Mouse (Mus musculus): ENCODE data around the gene Pdcl2.

The Pdcl2 gene

DNA sequence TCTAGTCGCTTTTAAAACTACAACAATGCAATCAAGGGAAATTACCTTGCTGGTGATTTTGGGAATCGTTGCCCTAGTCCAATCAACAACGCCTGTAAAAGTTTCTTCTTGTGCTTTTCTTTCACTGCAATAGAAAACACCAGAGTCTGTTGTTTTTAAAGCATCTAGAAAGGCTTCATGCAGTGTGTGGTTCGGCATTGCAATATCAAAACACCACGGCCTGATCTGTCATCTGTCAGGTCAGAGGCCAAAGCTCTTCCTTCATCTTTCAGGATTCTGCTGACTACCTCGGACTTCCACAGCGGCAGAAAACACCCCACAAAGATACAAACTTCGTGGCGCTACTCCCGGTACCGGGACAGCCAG, 27.6 kb downstream of the Pdcl2 start:
- DNase-seq: no peak

DNA sequence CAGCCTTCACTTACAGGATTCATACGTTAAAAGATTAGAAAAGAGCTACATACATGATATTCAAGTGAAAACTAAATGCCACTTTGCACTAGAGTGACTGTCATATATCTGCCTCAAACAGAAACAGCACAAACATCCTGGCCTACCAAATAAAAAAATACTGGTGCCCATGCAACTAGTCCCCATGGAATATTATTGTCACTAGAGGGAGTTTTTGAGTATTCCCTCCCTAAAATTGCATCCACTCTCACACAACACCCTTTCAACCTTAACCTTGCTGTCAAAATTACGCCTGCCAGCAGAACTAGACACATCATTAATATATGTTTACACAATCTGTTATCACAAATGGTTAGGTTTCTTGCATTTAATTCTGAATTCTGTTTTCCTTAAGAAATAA, 28.9 kb downstream of the Pdcl2 start:
- DNase-seq: no peak

DNA sequence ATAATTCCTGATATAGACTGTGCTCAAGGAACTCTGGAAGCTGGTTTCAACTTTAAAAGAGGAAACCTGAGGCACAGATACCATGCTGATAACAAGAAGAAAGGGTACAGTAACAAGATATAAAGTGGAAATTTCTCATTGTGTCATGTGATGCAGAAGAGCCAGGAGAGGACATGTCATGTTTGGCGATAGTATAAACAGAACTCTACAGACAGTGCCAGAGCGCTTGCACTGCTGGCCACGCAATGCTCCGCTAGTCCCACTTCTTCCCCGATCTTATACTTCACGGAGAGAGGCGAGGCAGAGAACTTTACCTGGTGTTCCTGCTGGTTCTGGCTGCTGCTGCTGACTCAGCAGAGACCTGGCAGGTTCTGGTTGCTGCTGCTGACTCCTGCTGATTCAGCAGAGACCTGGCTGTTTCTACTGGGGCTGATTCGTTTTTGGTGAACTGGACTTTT, 41.7 kb downstream of the Pdcl2 start:
- no peak for DNase-seq

DNA sequence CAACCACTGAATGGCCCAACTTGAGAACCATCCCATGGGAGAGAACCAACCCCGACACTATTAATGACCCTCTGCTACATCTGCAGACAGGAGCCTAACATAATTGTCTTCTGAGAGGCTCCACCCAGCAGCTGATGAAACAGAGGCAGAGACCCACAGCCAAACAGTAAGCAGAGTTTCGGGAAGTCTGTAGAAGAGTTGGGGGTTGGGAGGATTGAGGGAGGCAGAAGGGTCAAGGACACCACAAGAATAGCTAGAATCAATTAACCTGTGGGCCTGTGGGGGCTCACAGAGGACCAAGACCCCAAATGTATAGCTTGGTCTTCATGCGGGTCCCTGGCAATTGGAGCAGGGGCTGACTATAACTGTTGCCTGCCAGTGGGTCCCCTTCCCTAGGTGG, 42.7 kb downstream of the Pdcl2 start:
- DNase-seq: no peak

DNA sequence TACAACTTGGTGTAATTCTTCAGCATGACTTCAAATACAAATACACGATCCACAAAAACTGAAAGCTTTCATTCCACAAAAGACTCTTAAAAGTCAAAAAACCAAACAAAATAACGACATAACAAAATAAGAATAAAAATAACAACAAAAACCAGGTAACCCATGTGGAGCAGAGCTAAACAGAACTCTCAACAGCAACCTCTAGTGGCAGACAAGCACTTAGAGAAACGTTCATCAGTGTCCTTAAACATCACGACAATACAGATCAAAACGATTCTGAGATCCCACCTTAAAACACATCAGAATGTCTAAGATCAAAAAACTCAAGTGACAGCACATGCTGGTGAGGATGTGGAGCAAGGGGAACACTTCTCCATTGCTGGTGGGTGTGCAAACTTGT, 43.9 kb downstream of the Pdcl2 start:
- DNase-seq: no peak

DNA sequence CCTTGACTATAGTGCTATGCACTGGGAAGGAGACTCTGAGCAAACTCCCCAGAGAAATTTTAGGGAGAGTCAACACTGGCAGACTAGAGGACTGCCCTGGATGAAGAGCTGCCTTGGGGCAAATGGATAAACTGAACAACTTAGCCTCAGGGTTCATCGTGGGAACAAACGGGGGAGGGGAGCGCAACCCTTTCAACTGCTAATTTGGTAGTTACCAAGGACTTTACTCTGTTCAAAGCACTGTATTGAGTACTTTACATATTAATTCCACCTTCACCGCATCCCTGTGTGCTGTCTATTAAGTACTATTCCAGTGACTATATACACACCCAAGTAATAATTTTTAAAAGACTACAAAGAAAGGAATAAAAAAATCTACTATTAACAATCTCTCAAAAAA, 45.3 kb downstream of the Pdcl2 start:
- DNase-seq: no peak

DNA sequence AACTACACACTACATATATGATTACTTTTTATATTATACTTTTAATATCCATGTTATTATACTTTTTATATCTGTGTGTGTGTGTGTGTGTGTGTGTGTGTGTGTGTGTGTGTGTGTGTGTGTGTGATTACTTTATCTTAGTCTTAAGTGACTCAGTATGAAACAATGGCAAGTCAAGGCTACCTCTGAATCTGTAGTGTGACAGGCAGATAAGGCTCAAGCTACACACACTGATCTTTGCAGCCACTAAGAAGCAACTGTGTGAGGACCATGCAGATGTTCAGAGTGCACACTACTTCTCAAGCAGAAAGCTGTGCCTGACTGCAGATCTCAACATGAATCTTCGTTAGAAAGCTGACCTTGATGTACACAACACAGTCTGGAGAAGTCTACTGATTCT, 47.1 kb downstream of the Pdcl2 start:
- no peak for DNase-seq

DNA sequence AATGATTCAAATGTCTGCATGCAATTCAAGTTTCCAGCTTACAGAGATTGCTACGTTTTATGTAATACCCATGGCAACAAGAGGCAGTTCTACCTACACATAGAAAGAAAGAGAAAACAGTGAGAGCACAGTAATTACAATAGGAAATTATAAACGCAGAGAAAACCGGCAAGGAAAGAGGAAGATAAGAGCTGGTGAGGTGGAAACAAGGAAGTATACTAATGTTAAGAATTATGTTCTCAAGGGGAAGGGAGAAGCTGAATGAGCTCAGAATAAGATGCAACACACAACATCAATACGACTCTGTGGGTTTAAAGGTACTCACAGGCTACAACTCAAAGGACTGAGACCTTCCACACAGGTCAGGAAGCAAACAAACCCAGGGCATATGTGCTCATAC, 56.0 kb downstream of the Pdcl2 start:
- DNase-seq: no peak
